Mouse (Mus musculus): Measurements from ENCODE around the gene Erbb2. TPM values are rescaled to one million over a fixed set of nuclear protein-coding genes. Genes with fewer than 3 reads are reported as not detected.

Gene Erbb2
- polyA plus RNA-seq, 1 experiment from 2014 or later = 26.9 TPM

DNA sequence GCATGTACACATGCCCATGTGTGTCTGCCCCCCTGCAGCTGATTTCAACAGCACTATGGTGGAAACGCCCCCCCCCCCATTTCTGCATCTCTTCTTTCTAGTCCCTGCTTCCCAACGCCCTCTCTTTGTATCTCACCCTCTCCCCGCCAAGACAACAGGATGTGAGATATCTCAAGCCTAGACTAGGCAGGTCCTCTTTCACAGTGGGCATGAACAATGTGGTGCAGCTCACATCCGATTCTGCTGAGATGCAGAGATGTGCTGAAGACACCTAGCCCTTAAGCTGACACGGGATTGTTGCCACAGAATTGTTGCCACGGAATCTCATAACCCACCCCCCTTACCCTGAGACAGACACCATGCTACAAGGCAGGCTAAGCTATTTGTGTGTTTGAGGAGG, 52.2 kb downstream of the Erbb2 start:
- Histone ChIP-seq H3K4me3 (no peak overlapping the region), H3K27me3 (peaks cover 25% of the 10 kb centered on the region), H3K9me3 (replicated peaks) (no peaks in the 10 kb centered on the region), H3K4me2 (replicated peaks) (no peak overlapping the region), H3K9ac (no peak overlapping the region), H3K4me1 (no peaks in the 10 kb centered on the region), H3K36me3 (no peaks in the 10 kb centered on the region), H3K27ac (no peak overlapping the region)
- ATAC-seq (ENCODE audit: low FRiP score) = no peak
- 88% methylated on average over 6 of the region's 6 CpGs for WGBS

DNA sequence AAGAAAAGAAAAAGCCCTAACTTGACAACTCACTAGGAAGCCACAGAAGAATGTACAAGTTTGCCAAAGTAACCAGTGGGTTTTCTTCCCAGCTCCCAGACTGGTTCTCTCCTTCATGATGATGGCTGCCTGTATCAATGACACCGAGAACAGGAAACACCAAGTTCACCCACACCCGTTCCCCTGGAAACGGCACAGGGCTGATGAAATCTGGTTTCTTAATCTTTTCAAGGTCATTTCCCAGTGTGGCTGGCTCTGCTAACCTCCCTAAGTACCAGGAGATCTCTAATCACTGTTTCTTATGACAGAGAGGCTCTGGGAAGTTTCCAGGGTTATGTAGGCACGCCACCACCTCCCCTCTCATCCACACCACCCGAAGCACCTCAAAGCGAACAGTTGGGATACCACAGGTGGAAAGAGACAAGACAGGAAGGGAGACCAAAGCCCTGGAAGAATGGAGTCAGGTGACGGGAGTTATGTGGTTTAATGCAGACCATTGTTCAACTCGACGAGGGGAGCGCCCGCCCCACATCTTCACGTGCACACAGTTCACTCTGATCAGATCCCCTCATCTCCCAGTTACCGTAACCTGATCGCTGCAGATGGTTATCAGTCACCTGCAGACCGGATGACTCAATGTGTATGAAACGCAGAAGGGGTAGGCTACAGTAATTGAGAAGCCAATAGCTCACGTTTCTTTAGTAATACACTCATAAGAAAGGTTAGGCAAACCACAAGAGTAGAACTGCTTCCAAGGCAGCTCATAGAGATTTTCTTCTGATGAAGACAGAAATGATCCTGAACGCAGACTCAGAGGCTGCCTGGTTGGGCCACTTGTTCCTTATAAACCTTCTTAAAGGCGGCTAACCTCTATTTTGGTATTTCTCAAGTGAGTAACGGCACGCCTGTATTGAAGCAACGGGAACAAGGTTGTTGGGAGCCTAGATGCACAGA, 57.8 kb downstream of the Erbb2 start:
- Histone ChIP-seq H3K4me2 (replicated peaks) (no peak overlapping the region), H3K4me3 (no peak overlapping the region), H3K9me3 (replicated peaks) (no peaks in the 10 kb centered on the region), H3K36me3 (no peaks in the 10 kb centered on the region), H3K27ac (no peak overlapping the region), H3K27me3 (0 out of 2 replicates have a peak, but pooled peaks cover 3% of the 10 kb centered on the region), H3K9ac (no peak overlapping the region), H3K4me1 (peaks cover 4% of the 10 kb centered on the region; the same call in 1 of the 2 replicates)
- no peak for ATAC-seq (ENCODE audit: low FRiP score)
- WGBS = 83% methylated on average over 22 of the region's 22 CpGs

DNA sequence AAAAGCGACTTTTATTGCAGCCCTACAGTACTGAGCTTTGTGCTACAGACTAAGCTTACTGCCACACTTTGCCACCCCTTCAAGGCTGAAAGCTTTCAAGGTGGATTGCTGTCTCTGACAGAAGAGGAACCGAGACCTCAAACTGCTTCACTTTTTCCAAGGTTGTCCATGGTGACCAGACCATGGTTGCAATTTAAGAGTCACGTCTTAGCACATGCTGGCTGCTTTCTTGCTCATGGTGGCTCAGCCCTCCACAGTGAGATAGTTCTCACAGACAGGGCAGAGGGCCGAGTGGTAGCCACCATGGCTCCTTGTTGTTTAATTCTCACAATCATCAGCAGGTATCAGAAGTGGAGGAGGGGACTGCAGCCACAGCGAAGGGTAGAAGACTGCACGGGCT, 58.5 kb downstream of the Erbb2 start:
- Histone ChIP-seq H3K4me2 (replicated peaks) (no peak overlapping the region), H3K9ac (no peak overlapping the region), H3K27me3 (0 out of 2 replicates have a peak, but pooled peaks cover 3% of the 10 kb centered on the region), H3K27ac (no peak overlapping the region), H3K4me1 (peaks cover 4% of the 10 kb centered on the region; the same call in 1 of the 2 replicates), H3K36me3 (no peaks in the 10 kb centered on the region), H3K9me3 (replicated peaks) (no peaks in the 10 kb centered on the region), H3K4me3 (no peak overlapping the region)
- no peak for ATAC-seq (ENCODE audit: low FRiP score)
- WGBS = 79% methylated on average over 6 of the region's 6 CpGs

DNA sequence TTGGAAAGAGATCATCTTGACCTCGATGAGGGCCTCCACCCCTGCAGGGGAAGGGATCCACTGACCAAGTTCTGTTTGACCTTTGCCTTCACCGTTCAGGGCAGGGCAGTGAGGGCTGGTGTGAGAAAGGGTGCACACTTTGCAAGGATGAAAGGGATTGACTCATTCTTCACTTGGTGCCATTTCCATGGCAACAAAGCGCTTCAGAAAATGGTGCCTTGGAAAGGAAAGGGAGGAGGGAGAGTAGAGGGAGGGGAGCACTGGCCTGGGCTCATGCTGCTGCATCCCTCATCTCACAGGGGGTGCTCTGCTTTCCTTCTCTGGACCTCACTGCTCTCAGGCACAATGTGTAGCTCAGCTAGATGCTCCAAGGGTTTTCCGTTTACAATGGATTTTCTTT, 60.4 kb downstream of the Erbb2 start:
- 40% methylated on average over 4 of the region's 4 CpGs for WGBS
- H3K4me2 ChIP-seq (replicated peaks) = no peak overlapping the region
- ATAC-seq (ENCODE audit: low FRiP score) = no peak
- peaks cover 4% of the 10 kb centered on the region; the same call in 1 of the 2 replicates for H3K4me1 ChIP-seq
- no peaks in the 10 kb centered on the region for H3K9me3 ChIP-seq (replicated peaks)
- no peak overlapping the region for H3K9ac ChIP-seq
- H3K27me3 ChIP-seq = no peaks in the 10 kb centered on the region
- H3K27ac ChIP-seq = no peak overlapping the region
- H3K4me3 ChIP-seq = no peak overlapping the region
- H3K36me3 ChIP-seq = no peaks in the 10 kb centered on the region

DNA sequence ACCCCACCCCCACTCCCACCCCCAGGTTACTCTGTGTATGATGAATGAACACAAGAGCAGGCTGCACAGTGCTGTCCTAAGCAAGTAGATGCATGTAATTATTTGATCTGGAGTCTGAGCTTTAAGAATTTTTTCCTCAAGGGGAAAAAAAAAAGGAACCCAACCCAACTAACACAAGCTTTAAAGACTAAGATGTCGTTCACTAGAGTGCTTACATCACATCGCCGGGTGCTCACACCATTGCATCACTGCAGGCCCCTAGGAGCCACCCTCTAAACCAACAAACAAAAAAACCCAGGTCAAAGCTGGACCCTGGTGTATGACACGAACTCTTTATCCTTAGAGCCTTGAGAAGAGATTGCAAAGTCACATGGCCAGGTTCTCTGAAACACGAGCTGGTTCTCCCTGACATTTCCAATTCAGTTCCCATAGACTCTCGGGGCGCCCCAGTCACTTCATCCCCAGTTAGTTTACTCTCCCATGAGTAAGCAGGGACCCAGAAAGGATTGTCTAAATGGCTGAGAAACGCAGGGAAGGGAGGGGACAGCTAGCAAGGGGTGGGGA, 61.7 kb downstream of the Erbb2 start:
- 55% methylated on average over 8 of the region's 8 CpGs for WGBS
- Histone ChIP-seq H3K4me2 (replicated peaks) (no peak overlapping the region), H3K4me1 (peaks cover 4% of the 10 kb centered on the region; the same call in 1 of the 2 replicates), H3K9me3 (replicated peaks) (no peaks in the 10 kb centered on the region), H3K4me3 (no peak overlapping the region), H3K36me3 (no peaks in the 10 kb centered on the region), H3K27me3 (no peaks in the 10 kb centered on the region), H3K9ac (no peak overlapping the region), H3K27ac (no peak overlapping the region)
- ATAC-seq (ENCODE audit: low FRiP score) = no peak

DNA sequence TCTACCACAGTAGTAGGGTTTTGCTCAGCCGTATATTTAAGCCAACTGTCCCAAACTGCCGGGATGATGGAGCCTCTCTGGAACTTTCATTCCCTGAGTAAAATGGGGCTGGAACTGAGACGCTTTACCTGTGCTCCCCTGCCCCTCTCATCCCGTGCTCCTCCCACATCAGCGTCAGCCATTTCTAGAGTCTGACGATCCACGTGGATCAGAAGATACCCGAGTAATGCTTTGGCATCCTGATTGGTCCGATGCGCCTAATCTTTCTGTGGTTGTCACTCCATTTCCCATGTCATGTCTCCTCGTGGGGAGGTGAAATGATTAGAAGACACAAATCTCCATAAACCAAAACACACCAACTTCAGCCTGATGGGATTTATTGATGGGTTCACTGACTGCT, 62.7 kb downstream of the Erbb2 start:
- H3K27ac ChIP-seq = no peak overlapping the region
- H3K4me1 ChIP-seq = peaks cover 4% of the 10 kb centered on the region; the same call in 1 of the 2 replicates
- H3K36me3 ChIP-seq = no peaks in the 10 kb centered on the region
- no peak for ATAC-seq (ENCODE audit: low FRiP score)
- no peak overlapping the region for H3K4me3 ChIP-seq
- H3K27me3 ChIP-seq = no peaks in the 10 kb centered on the region
- H3K4me2 ChIP-seq (replicated peaks) = no peak overlapping the region
- no peaks in the 10 kb centered on the region for H3K9me3 ChIP-seq (replicated peaks)
- no peak overlapping the region for H3K9ac ChIP-seq
- 91% methylated on average over 11 of the region's 11 CpGs for WGBS

DNA sequence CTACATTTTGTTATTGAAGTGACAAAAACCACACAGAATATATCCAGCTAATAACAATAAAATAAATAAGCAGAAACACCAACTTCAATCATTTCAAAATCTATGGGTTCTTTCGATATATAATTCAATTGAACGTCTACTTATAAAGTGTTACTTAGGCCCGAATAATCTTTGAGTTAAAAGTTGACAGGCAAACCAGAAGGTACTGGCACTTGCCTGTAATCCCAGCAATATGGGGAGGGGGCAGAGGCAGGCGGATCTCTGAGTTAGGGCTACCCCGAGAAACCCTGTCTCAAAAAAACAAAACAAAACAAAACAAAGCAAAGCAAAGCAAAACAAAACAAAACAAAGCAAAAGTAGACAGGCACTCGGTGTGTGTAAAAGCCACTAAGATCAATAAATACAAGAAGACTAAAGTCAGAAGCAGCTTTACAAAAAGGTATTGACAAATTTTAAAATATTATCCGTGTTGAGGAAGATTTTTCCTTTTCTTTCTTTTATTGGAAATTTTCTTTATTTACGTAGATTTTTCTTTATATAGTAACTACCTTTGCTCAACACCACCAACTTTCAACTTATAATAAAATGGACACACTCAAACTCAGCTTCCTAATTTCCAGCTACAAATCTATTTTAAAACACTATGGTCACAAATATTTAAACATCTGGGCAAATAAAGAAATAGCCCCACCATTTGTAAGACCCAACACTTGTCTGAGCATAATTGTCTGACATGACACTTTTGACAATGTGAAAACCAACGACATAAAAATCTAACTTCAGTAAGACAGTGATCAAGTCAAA, 63.6 kb downstream of the Erbb2 start:
- no peak for ATAC-seq (ENCODE audit: low FRiP score)
- Histone ChIP-seq H3K4me2 (replicated peaks) (no peak overlapping the region), H3K27me3 (no peaks in the 10 kb centered on the region), H3K9ac (no peak overlapping the region), H3K27ac (no peak overlapping the region), H3K4me3 (no peak overlapping the region), H3K4me1 (peaks cover 4% of the 10 kb centered on the region; the same call in 1 of the 2 replicates), H3K9me3 (replicated peaks) (no peaks in the 10 kb centered on the region), H3K36me3 (no peaks in the 10 kb centered on the region)
- WGBS = 92% methylated on average over 9 of the region's 9 CpGs

DNA sequence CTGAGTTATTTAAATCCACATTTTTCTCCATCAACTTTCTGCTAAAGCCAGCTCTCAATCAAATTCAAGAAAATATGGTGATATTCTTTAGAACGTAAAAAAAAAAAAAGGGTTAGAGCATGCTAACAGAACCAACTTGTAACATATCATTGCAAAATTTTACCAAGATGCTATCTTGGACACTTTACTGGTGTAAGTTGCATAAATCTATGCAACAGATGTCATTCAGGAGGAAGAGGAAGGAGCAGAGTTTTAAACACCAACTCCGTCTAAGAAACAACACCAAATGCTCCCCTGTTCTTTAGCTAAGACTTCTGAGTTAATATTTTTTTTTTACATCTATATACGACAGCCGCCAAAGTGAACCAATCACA, 64.2 kb downstream of the Erbb2 start:
- no peak overlapping the region for H3K27ac ChIP-seq
- H3K4me1 ChIP-seq = peaks cover 4% of the 10 kb centered on the region; the same call in 1 of the 2 replicates
- ATAC-seq (ENCODE audit: low FRiP score) = no peak
- 86% methylated on average over 4 of the region's 4 CpGs for WGBS
- H3K4me2 ChIP-seq (replicated peaks) = no peak overlapping the region
- H3K9me3 ChIP-seq (replicated peaks) = no peaks in the 10 kb centered on the region
- H3K9ac ChIP-seq = no peak overlapping the region
- H3K36me3 ChIP-seq = no peaks in the 10 kb centered on the region
- no peak overlapping the region for H3K4me3 ChIP-seq
- H3K27me3 ChIP-seq = no peaks in the 10 kb centered on the region

DNA sequence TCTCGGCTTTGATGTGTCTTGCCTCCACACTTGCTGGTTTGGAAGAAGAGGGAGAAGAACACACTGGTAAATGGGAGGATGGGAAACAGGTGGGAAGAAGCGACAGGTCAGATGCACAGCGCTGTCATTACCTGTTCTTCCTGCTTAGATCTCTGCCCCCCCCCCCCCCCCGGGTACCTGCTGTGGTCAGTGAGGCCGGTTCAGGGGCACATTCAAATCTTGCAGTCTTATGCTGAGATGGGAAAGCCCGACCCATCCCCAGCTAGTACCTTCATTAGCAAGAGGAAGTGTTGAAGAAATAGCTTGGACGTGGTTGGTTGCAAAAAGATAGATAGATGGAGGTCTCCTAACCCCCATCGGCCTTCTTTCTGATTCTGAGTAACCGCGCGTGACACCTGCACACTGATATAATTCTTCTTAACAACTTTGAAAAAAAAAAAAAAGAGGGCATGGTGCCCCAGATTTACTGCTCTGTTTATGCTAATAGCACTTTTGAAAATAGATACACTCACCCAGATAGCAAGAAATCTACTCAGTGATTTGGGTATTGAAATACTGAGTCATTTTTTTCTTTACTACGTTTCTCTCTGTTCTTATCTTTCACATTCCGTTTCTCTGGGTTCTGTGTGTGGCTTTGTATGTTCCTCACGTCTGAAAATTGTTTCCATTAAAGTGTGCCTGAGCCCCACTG, 64.9 kb downstream of the Erbb2 start:
- no peaks in the 10 kb centered on the region for H3K9me3 ChIP-seq (replicated peaks)
- no peak overlapping the region for H3K4me2 ChIP-seq (replicated peaks)
- H3K4me1 ChIP-seq = peaks cover 4% of the 10 kb centered on the region; the same call in 1 of the 2 replicates
- no peak overlapping the region for H3K27ac ChIP-seq
- H3K27me3 ChIP-seq = no peaks in the 10 kb centered on the region
- no peaks in the 10 kb centered on the region for H3K36me3 ChIP-seq
- no peak overlapping the region for H3K4me3 ChIP-seq
- no peak for ATAC-seq (ENCODE audit: low FRiP score)
- no peak overlapping the region for H3K9ac ChIP-seq
- WGBS = 73% methylated on average over 14 of the region's 14 CpGs

DNA sequence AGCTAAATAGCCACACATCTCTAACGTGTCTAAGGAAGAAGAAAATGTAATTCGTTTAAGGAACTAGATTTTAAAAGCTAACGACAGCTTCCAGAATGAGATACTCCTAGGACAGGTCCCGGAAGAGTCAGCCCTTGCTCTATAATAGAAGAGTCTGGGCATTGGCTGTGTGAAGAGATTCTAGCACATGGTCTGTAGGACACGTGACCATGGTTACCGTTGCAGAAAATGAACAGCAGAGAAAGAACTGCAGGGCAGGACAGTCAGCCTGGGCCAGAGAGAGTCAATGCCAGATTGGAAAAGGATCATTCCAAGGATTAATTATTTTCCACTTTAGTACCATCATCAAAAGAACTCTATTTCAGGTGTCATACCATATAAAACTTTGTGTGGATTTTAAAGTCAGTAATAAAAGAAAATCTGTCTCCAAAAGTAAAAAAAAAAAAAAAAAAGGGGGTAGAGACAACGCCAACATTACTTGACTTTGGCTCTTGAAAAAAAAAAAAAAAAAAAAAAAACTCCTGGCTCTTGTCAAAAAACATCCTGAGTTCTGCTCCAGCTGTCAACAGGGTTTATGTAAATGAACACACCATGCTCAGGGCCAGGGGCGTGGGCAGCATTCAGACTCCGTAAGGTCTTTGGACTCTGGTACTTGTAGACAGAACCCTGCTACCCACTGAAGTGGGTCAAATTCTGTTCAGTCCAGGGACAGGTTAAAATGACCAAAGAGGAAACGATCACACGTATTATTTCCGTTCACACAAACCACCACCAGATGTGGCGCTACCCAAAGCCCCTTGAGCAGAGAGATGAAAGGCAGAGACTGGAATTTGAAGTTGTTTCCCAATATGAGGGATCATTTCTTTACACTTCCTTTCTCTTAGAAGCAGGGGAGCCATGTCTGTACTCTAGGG, 67.0 kb downstream of the Erbb2 start:
- Histone ChIP-seq H3K4me2 (replicated peaks) (no peak overlapping the region), H3K36me3 (no peaks in the 10 kb centered on the region), H3K4me3 (no peak overlapping the region), H3K27ac (no peak overlapping the region), H3K4me1 (no peaks in the 10 kb centered on the region), H3K9me3 (replicated peaks) (no peaks in the 10 kb centered on the region), H3K9ac (no peak overlapping the region), H3K27me3 (no peaks in the 10 kb centered on the region)
- 85% methylated on average over 13 of the region's 13 CpGs for WGBS
- ATAC-seq (ENCODE audit: low FRiP score) = no peak

DNA sequence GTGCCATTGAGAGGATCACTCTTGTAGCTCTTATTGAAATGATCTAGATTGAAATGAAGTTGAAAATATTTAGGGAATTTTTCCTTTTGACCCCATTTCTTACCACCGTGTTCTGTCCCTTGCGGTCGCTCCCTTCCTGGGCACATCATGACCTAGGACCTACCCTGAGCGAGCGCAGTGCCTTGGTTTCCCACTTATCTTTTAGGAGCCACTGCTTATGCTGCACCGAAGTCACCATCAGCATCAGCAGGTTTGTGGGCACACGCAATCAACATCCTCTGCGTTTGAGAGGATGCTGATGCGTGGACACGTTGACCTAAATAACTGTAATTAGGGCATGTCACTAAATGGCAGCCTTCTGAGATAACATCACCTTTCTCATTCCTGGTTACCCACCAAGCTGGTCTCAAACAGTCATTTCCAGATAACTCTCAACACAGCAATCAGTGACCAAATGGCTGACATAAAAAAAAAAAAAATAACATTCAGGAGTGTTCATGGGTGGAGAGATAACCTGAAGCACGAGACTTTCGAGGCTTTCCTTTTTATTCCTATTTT, 67.7 kb downstream of the Erbb2 start:
- no peaks in the 10 kb centered on the region for H3K4me1 ChIP-seq
- no peak for ATAC-seq (ENCODE audit: low FRiP score)

More for the DNA sequence above, 67.7 kb downstream of the Erbb2 start:
- H3K27me3 ChIP-seq = no peaks in the 10 kb centered on the region
- no peak overlapping the region for H3K4me2 ChIP-seq (replicated peaks)
- WGBS = 90% methylated on average over 12 of the region's 12 CpGs
- H3K9me3 ChIP-seq (replicated peaks) = no peaks in the 10 kb centered on the region
- H3K27ac ChIP-seq = no peak overlapping the region
- no peak overlapping the region for H3K9ac ChIP-seq
- no peaks in the 10 kb centered on the region for H3K36me3 ChIP-seq
- H3K4me3 ChIP-seq = no peak overlapping the region
